Mouse (Mus musculus) kidney, postnatal 10 days (tissue): ENCODE measurements around the gene Irf2.
"Not testable (repeated sequence)": the region's sequence is repeated elsewhere in the genome, so short reads cannot be mapped to it uniquely, and the experiment has no call there.

ENCODE experiments used
- DNase-seq: peaks from one replicate; pipeline ENCODE4 v3.0.0; 2021; ENCODE audit warnings: mixed read lengths

Gene Irf2

DNA sequence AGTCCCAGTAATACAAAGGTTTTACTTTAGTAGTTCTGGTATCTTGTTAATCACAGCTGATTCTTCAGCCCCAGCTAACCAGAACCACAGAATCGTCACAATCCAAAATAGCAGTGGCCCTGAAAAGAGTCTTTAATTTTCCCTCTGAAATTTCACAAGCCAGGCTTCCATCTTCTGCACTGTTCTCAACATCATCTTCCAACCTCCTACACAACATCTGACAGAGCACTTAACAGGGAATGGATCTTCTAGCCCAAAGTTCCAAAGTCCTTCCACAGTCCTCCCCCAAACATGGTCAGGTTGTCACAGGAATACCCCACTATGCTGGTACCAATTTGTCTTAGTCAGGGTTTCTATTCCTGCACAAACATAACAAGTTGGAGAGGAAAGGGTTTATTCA, 9.9 kb upstream of the Irf2 start:
- not testable (repeated sequence) for DNase-seq

DNA sequence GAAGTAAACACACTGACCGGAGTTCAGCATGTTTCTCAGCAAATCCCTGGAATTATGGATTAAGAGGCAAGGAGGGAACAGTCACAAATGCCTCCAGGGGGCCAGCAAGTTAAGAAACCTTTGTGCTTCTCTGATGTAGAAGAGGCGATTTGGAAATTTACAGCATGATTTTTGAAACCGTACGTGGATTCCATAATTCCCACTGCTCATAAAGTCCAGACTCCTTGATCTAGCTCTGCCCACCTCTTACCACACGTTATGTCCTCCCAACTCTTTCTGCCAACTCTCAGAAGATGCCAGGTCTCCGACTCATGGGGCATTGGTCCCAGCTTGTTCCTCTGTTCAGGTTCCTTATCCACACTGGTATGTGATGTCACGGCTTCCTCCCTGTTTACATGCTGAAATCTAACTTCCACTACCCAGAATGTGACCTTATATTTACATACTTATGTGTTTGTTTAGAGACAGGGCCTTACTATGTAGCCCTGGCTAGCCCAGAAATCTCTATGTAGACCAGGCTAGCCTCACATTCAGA, 7.1 kb upstream of the Irf2 start:
- DNase-seq: no peak

DNA sequence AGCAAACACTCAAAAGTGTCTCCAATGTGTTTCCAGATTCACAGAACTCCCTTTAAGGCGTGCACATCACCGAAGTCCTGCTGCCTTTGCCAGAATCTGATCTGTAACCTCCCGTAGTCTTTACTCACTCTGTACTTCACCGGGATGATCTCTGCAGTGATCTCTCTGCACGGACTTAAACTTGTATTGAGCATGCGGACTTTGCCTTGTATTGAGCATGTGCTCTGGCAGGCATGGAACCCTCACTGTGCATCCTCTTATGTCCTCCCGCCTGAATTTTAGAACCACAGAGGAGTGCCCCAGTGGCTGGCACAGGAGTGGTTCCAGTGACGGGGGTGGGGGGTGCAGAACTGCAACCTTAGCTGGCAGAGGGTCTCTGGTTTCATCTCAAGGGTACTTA, 5.9 kb upstream of the Irf2 start:
- DNase-seq: no peak

DNA sequence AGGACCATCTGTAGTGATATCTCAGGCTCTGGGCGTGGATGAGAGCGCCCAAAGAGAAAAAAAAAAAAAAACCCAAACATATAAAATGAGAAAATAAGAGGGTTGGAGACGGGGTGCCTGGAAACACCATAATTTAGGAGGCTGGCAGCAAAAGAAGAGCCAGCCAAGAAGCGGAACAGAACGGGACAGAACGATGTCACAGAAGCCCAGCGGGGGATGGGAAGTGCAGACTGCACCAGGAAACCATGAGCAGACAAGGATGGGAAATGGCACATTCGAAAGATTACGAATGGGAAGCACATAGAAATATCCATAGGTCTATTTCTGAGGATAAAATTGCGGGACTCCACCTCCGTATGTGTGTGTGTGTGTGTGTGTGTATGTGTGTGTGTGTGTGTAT, 4.0 kb upstream of the Irf2 start:
- DNase-seq: no peak

DNA sequence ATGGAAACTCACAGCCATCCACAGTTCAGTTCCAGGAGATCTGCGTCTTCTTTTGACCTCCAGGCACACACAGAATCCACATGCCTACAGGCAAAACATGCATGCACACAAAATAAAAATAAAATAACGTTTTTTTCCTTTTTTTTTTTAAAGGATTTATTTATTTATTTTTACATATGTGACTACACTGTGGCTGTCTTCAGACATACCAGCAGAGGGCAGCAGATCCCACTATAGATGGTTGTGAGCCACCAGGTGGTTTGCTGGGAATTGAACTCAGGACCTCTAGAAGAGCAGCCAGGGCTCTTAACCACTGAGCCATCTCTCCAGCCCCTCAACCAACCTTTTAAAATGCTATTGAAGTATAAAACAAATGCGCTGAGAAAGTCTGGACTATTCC, 3.3 kb upstream of the Irf2 start:
- no peak for DNase-seq

DNA sequence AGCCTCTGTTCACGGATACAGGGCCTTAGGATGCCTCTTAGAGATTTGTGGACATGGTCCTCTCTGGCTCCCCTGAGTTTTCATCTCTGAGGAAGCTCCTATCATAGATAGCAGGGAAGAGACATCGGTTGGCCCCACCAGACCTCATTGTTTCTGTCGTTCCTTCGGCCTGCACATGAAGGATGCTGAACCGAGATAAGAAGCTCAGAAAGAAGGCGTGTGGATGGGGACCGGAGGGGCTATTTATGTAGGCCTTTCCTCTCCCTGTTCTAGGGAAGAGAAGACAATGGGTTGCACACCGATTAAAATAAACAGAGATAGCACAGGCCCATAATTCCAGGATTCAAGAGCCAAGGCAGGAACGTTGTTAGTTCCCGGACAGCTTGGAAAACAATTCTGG, 2.1 kb upstream of the Irf2 start:
- DNase-seq: no peak

DNA sequence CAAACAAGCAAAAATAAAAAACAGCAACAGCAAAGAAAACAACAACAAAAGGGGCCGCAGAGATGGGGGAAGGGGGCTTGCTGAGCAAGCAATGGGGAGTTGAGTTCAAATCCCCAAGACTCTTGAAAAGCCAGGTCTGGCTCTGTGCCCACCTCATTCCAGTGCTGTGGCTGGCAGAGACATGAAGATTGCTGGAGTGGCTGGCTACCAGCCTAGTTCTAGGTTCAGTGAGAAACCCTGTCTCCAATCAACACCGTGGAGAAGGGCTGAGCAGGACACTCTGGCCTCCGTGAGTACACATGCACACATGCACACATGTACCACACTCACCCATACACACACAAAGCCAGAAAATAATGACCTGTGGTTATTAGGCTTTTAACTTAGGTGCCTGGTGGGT, 1.6 kb upstream of the Irf2 start:
- peak; percentile 67 for DNase-seq

DNA sequence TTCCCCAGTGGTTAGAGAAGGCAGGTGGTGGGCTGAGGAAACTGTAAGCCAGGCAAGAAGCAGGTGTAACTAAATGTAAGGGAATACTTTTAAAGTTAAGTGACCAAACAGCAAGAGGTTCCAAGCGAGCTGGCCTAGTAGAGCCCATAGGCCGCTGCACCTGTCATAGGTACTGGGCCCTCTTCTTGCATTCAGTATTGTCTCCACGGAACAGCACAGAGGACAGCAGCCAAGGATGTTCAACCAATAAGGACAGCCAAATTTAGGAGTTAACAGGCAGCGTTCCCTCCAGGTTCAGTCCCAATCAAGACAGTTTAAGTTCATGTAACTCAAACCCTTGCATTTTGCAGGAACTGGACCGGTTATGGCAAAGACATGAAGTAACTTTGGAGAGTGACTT, 931 bp upstream of the Irf2 start:
- DNase-seq: no peak

DNA sequence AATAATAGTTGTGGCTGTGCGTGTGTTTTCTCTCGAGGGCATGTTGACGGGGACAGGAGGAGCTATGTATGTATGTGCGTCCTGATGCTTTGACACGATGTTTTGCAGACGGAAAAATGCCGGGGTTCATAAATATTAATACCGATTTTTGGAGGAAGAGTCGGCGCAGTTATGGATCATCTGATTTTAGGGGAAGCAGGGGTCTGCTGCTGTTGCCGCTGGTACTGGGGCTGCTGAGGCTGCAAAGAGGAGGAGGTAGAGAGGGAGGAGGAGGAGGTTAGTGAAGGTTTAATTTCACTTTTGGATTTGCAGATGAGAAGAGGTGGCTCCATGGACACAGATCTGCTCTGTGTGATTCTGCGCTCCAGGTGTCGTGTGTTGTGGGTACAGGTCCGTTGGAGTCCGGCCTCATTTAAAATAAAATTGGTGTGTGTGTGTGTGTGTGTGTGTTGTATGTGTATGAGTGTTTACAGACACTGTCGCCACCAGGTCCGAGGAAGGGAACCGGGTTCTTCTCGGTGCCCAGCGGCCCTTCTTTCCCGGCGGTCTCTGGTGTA, 502 bp downstream of the Irf2 start:
- DNase-seq: peak; percentile 43

DNA sequence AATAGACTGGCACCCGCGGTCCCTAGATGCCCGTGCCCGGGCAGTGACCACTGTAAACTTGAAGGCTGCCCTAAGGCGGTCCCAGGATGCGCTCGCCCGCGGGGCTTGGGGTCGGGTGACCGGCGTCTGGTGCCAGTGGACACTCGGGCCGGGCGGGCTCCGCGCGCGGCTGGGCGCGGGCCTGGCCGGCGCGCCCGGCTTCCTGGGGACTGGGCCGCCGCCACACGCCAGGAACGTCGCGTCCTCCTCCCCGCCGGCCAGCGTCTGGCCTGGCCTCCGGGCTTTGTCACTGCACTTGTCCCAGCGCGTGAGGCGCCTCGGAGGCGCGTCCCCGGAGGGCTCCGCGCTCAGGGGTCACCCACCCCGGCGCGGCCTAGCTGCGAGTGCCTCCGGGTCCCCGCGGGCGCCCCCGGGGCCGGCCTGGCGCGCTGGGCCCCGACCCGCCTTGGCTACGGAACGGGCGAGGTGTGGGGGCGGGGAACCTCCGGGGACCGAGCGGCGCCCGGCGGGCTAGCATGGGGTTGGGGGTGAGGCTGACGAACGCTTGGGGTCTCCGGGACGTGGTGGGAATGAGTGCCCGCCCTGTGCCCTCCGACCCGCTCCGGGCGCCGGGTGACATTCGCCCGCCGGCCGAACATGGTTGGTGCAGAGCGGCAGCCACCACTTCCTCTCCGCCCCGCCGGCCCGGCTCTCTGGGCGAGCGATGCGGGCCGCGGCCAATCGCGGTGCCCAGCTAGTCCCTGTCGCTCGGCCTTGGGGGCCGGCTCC, 1.2 kb downstream of the Irf2 start:
- peak; percentile 83 for DNase-seq

DNA sequence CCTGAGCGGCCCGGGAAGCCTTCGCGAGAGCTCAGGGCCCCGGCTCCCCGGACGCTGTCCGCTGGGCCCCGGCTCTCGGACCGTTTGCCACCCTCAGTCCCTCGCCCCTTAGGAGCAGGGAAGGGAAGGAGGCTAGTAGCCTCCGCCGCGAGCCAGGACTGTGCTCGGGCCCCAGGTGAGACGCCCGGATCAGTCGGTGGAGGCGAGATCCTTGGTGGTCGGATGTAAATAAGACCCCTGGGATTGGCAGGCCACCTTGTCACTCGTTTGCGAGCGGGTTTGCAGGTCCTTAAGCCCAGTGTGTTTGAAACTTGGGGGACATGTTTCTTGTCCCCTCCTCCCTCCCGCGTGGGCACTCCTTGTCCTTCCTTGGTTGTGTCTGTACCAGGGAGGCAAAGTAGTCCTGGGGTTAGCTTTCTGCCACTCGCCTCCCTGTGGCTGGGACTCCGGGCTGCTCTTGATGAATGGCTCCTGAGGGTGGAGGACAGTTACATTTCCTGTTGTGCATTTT, 1.8 kb downstream of the Irf2 start:
- peak; percentile 71 for DNase-seq

DNA sequence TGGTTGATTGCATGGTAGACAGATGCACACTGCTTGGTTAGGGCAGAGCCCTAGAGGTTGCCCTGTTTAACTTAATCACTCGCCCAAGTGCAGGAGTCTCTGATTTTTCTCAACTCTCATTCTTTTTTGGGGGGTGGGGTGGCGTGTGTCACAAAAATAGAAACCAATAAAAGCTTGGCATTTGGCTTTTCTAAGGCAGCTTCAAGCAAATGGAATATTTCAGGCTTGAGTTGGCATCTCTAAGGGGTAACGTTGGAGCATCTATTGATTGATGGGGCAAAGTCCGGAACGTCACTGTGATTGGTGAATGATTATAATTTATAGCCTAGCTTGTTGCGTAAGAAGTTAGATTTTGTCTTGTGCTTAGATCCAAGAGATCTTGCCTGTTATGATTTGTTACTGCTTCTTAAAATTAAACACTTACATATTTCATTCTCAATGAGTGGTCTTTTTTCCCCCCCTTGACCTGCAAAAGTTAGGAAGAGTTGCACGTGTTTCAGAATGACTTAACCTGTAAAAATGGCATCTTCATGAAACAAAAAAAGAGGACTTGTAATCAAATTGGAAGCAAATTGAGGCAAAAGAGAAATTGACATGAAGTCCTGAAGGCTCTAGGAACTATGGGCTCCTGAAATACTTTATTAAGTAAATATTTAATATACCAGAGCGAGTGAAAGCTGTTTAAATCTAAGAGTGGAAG, 2.6 kb downstream of the Irf2 start:
- DNase-seq: no peak

DNA sequence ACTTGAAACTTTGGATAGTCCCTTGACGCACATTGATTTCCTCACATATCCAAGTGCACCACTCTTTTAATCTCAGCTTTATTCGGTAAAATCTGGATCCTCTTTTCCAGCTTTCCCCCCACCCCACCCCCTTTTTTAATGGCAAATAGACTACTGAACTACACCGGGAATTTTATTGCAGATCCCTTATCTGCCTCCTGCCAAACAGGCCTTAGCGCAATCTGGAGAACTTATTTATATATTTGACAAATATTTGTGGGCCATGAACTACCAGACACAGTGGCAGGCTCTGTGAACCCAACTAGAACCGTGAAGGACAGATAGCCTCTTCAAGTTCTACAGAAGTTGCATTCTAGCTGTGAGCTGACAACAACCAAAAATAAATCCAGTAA, 3.2 kb downstream of the Irf2 start:
- DNase-seq: no peak

DNA sequence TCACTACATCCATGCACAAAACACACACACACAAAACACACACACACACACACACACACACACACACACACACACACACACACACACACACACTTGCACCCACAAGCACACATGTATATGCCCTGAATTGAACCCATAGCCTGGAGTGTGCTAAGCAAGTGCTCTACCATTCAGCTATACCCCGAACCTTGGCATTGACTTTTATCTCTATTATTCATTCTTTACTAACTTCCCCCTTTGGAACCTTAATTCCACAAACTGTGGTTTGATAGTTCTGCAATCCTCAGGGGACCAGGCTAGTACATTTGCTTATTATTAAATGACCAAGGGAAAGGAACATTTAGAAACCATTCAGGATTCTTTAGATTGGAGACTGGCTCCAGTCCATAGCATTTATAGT, 5.9 kb downstream of the Irf2 start:
- DNase-seq: no peak

DNA sequence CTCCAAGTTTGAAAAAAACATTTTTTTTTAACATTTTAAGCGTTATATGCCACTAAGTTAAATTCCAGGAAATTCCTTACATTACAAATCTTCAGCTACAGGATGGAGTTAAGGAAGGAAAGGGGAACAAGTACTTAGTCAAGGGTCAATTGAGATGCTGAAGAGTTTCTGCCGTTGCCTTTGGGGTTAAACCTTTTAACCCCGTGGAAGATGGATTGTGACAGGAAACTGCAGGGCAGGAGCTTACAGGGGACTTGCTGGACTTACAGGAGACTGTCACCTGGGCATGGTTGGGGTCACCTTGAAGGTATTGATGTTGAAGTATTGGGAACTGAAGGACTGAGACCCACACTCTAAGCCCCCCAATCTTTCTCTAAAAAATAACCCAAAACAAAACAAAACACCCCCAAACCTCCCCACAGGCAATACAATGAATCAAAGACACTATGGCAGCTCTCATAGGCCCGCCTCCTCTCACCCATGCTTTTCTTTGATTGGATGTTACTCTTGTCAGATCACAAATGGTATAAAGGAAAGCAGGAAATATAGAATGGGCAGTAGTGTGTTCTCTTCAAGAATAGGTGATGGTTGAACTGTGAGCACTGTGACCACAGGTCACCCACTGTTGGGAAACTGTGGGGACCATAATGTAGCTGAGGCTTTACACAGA, 7.9 kb downstream of the Irf2 start:
- no peak for DNase-seq

DNA sequence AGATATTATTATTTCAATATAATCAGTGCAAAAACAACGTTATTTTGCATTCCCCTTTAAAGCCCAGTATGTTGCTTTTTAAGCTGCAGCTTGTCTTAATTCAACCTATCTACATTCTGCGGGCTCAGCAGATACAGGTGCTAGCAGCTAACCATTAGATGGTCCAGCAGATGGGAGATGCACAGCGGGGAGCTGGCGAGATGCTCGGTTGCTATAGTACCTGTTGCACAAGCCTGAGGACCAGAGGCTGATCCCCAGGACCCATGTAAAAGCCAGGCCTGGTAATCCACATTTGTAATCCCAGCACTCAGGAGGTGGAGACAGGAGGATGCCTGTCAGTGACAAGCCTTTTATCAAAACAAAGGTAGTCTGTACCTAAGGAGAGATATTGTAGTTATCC, 10.5 kb downstream of the Irf2 start:
- DNase-seq: no peak

DNA sequence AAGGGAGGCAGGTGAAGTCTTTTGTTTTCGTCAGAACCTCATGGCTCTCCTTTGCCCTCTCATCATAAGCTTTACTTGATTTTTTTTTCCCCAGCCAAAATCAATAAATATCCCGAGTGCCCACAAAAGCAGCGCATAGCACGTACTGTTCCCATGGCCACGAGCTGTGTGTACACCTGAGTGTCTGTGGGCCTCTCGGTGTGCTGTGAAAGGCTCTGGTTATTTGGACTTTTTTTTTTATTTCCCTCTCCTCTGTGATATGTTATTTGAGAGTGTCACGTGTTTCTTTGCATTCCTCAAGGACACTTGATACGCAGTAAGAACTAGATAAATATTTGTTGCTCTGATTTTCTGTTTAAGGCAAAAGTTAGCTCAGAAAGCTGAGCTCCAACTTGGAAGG, 11.0 kb downstream of the Irf2 start:
- DNase-seq: no peak

DNA sequence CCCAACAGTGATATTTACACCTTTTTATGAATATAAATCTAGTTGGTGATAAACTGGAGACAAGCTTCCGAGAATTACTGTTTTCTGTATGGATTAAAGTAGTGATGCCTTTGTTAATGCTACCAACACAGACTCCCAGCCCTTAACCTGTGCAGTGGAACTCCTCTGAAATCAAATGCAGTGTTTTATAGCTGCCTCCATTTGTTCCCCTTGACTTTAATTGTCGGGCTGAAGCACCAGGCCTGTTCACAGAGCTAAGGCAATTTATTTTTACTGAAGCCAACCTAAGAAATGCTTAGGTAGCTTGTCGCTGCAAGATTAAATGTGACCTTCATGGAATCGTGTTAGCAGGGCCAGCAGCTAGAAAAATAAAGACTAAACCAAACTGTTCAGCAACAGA, 11.6 kb downstream of the Irf2 start:
- no peak for DNase-seq

DNA sequence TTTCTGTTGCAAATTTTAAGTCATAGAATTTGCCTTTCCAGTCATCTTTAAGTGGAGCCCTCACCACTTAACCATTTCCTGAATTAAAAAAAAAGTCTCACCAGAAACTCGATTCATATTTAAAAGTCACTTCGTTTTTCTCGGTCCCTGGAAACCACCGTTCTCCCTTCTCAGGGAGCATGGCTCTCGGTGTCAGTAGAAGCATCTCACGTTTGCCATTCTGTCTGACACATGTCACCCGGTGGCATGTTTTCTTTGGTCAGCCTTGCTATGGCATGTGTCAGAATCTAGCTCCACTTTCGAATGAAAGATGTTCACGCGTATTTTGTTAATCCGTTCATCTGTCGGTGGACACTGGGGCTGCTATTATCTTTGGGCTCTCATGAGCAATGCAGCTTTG, 13.5 kb downstream of the Irf2 start:
- DNase-seq: no peak

DNA sequence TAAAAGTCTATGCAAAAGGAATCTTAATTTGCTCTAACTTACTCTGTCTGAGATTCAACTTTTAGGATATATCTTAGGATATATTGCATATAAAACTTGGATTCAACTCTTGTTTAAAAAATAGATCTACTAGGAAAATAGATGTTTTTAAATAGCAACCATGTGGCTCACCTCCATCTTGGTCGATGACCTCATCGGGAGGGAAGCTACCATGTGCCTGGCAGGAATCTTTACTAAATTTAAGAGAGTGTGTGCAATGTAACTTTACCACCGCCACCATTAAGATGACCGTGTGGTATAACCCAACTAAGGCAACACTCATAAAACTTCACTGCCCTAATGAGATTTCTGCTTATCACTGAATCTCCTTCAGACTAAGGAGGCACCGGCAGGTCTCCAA, 14.8 kb downstream of the Irf2 start:
- no peak for DNase-seq

DNA sequence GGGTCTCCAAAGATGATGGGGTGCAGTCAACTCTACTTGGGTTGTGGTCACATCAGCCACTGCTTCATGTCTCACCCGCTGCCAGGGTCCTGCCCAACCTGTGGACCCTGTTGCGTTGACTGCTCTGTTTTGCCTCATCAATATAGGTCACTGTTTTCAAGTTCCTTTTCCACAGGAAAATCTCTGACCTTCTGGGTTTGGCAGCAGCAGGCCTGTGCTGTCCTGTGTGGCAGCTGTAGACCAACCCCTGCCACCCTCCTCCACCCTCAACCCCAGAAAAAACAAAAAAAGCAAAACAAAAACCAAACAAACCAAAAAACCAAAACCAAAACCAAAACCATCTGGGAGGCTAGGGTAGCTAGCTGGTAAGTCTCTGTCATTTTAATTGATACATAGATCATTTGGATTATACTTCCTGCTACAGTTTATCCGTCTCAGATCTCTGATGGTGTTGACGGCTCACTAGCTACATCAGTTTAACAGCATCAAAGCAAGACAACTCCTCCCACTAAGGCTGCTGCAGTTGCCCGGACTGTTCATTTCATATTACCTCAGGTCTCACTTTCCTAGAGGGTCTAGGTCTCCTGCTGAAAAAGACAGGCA, 16.3 kb downstream of the Irf2 start:
- DNase-seq: no peak

DNA sequence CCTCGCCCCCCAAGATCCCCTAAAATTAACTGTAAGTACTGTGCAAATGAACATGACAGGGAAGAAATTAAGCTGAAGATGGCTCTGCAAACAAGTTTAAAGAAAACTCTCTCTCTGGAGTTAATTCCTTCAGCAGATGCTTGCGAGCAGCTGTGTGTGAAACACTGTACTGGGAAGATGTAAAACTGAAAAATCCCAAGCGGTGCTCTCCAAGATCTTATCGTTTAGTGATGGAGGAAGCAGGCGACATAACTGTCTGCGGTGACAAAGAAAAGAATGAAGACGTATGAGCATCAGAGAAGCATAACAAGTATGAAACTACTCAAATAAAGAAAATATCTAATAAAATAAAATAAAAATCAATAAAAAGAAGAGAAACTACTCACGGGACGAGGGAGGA, 18.1 kb downstream of the Irf2 start:
- no peak for DNase-seq

DNA sequence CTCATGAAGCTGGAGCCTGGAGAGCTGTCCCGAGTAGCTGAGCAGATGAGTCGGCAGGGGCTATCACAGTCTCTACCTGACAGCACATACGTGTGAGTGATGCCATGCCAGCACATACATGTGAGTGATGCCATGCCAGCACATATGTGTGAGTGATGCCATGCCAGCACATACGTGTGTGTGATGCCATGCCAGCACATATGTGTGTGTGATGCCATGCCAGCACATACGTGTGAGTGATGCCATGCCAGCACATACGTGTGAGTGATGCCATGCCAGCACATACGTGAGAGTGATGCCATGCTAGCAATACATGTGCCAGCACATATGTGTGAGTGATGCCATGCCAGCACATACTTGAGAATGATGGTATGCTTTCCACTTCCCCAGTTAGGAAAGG, 18.6 kb downstream of the Irf2 start:
- no peak for DNase-seq
